Mouse (Mus musculus): ENCODE measurements around the gene Tedc2. TPM values are rescaled to one million over a fixed set of nuclear protein-coding genes. Genes with fewer than 3 reads are reported as not detected.

Gene Tedc2
- total RNA-seq, 2 experiments from 2014 or later = 10.8 to 11.0 TPM

DNA sequence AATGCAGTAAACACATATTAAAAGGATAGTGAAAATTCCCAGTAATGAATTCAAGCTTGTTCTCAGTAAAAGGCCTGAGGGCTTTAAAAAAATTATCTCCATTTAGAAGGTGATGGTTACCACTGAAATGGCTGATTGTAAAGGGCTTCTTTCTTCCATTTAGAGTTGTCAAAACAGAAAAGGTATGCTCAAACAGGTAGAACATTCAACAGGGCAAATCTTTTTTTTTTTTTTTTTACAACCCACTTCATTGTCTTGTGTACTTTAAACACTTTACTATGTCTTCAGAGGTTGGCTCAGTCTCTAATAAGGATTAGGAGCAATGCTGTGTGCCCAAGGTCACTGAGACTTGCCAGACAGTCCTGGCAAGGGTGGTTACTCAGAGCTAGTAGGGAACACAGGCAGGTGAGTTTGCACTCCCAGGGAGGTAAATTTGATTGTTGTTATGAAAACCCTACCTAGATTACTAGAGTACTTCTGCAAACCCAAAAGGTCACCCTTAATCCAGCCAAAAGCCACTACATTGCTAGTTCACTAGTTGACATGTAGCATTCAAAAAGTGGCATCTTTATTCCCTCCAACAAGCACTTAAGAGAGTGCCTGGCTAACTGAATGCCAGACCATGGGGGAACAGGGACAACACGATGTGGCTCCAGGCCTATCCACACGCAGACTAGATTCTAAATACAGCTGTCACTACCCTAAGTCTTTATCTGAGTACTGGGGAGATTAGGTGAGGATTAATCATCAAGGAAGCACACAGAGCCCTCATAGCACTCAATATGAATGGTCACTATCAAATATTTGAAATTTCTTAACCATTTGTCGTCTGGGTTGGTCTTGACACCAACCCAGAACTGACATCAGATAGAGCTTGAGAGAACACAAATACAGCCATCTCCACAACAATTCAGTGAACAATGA, 16.8 kb downstream of the Tedc2 start:
- Histone ChIP-seq H3K4me3 (peak overlapping the region; percentile 84), H3K27ac (no peak overlapping the region)
- no peak for TF ChIP-seq CTCF (IDR thresholded peaks at IDR 0.05)
- DNase-seq (ENCODE audit: extremely low spot score in 1 of 2, low spot score in 2 of 2) = no peak
- intact Hi-C loops (cut with DNase I) = loop anchor here (2.0 kb wide), 1 partner anchor 35 kb away; the partner anchor contains the start of gene Atp6v0c

DNA sequence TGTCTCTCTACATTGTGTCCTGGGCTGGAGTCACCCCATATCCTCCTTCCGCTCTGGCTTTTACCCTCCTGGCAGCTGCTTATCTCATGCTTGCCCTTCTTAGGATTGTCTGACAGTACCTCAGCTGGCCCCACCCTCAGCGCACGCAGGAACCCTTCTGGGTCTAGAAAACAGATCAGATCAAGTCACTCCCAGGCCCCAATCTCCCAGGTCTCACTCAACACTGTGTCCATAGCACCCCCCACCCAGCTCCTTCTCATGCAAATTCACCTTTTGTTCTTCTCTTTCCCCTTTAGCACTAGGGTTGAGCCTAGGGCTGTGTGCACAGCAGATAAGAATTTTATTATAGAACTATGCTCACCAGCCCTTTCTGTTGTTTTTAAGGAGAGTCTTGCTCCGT, 17.6 kb downstream of the Tedc2 start:
- Histone ChIP-seq H3K27ac (no peak overlapping the region), H3K4me3 (no peak overlapping the region; the same call in 1 of the 2 replicates)
- TF ChIP-seq CTCF (IDR thresholded peaks at IDR 0.05) = no peak
- DNase-seq (ENCODE audit: extremely low spot score in 1 of 2, low spot score in 2 of 2) = no peak
- intact Hi-C loops (cut with DNase I) = no loop called here

DNA sequence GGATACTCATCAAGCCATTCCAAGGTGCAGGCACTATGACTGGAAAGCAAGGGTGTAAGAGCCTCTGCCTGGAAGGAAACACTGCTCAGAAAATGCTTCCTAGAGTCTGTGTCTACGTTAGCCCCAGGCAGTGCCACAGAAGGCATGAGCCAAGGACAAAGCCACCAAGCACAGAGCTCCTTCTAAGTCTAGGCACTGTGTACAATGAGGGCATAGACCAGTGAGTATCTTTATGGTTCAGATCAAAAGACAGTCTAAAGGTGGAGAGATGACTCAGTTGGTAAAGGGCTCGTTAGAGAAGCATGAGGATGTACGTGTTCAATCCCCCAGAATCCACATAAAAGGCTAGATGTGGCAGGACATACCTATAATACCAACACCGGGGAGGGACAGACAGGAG, 19.6 kb downstream of the Tedc2 start:
- TF ChIP-seq CTCF (IDR thresholded peaks at IDR 0.05) = no peak
- no peak for DNase-seq (ENCODE audit: extremely low spot score in 1 of 2, low spot score in 2 of 2)
- intact Hi-C loops (cut with DNase I) = no loop called here
- no peak overlapping the region for H3K4me3 ChIP-seq
- peak overlapping the region; percentile 84 for H3K27ac ChIP-seq

DNA sequence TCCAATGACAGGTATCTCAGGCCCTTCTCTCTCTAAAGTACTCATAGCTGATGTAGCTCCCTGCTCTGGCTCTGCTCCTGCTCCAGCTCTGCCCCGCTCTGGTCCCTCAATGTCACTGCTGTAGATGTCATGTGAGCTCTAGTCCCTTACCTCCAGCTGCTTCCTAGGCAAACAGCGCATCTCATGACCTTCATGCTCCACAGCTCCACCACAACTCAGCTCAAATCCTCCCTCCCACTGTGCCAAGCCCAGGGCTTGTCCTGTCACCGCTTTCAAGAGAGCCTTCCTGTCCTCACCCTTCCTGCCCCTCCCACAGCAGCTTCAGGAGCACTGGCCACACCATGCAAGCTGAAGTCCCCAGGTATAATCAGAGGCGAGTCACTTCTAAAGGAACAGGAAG, 20.9 kb downstream of the Tedc2 start:
- no peak for TF ChIP-seq CTCF (IDR thresholded peaks at IDR 0.05)
- intact Hi-C loops (cut with DNase I) = no loop called here
- no peak overlapping the region for H3K4me3 ChIP-seq
- peak overlapping the region; percentile 84 for H3K27ac ChIP-seq
- DNase-seq (ENCODE audit: extremely low spot score in 1 of 2, low spot score in 2 of 2) = no peak

DNA sequence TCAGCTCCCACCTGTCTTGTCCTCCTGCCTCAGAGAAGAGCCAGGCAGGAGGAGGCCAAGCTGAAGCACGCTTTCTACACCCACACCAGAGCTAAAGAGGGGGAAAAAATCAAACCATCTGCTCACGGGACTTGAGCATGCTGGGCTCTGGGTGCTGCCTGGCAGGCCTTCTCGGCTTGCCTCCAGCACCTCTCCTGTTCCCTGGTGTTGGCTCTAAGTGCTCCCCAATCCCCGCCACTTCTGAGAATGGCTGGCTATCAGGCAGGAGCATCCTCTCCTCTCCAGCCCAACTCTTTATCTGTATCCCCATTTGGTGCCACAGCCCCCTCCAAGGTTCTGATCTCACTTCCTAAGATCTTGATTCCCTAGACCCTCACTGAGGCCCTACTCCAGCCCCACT, 21.4 kb downstream of the Tedc2 start:
- intact Hi-C loops (cut with DNase I) = no loop called here
- Histone ChIP-seq H3K4me3 (no peak overlapping the region), H3K27ac (peak overlapping the region; percentile 84)
- DNase-seq (ENCODE audit: extremely low spot score in 1 of 2, low spot score in 2 of 2) = peak; percentile 38 to 67
- TF ChIP-seq CTCF (IDR thresholded peaks at IDR 0.05) = no peak

DNA sequence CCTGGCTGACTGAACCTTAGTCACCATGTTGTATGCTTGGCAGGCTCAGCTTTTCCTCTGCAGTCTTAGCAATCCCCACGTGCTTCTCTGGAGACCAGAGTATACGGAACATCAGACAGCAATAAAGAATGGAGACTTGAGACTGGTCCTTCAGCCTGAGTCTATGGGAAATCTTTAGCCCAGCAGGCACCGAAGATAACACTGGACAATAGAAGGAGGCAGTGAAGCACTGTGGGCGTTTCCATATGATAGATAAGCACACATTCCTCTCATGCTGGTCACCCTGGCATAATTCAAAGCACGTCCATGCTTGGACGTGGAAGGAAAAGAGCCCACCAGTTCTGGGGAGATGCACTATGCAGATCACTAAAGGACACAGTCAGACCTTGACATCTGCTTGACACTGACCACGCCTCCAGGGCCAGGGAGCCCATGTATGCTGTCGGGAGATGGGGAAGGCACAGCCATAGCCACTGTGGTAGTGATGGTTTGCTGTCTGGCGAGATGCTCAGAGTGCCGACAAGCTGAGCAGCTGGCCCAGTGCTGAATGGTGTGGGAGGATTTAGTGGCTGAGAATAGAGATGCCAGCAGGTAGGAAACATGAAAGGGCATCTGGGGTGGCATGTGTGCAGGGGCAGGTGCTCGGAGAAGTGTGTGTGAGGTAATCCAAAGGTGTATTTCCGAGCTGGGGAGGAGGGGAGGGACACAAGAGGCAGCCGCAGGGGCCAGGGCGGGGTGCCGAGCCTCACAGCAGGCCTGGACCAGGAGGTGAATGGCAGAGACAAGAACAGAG, 23.4 kb downstream of the Tedc2 start:
- Histone ChIP-seq H3K4me3 (no peak overlapping the region), H3K27ac (peak overlapping the region; percentile 84; the same call in 1 of the 2 replicates)
- TF ChIP-seq CTCF (IDR thresholded peaks at IDR 0.05) = no peak
- DNase-seq (ENCODE audit: extremely low spot score in 1 of 2, low spot score in 2 of 2) = peak in 1 of 2 experiments; percentile 39
- intact Hi-C loops (cut with DNase I) = no loop called here

DNA sequence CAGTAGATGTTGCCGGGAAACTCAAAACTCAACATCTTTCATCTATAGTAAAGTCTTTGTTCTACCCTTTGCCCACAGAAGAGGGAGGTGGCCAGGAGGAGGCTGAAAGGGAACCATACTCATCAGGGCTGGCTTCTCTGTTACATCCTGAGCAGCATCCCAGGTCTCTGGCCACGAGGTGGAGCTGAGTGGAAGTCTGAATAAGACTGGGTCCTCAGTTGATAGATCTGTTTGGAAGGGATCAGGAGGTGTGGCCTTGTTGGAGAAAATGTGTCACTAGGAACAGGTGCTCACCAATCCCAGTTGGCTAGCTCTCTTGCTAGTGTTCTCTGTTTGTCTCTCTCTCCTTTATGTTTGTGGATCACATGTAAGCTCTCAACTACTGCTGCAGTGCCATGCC, 25.3 kb downstream of the Tedc2 start:
- DNase-seq (ENCODE audit: extremely low spot score in 1 of 2, low spot score in 2 of 2) = no peak
- no peak overlapping the region for H3K27ac ChIP-seq
- no peak for TF ChIP-seq CTCF (IDR thresholded peaks at IDR 0.05)
- intact Hi-C loops (cut with DNase I) = no loop called here
- no peak overlapping the region for H3K4me3 ChIP-seq

DNA sequence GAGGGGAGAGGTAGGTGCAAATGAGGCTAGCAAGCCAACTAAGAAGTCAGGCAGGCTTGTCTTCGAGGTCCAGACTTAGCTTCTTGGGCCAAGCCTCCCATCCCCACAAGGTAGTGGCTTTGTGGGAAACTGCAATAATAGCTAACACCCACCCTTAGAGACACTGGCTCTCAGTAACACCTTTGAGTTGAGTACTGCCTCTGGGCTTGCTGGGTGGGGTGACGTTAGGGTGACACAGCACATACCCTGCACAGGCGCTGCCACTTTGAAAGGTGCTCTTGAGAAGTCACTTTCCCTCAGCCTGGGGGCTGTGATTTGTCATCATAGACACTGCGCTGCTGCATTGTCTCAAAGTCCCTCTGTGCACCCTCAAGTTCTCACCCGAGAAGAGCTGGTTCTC, 26.9 kb downstream of the Tedc2 start:
- Histone ChIP-seq H3K27ac (no peak overlapping the region), H3K4me3 (no peak overlapping the region)
- intact Hi-C loops (cut with DNase I) = no loop called here
- no peak for DNase-seq (ENCODE audit: extremely low spot score in 1 of 2, low spot score in 2 of 2)
- no peak for TF ChIP-seq CTCF (IDR thresholded peaks at IDR 0.05)

DNA sequence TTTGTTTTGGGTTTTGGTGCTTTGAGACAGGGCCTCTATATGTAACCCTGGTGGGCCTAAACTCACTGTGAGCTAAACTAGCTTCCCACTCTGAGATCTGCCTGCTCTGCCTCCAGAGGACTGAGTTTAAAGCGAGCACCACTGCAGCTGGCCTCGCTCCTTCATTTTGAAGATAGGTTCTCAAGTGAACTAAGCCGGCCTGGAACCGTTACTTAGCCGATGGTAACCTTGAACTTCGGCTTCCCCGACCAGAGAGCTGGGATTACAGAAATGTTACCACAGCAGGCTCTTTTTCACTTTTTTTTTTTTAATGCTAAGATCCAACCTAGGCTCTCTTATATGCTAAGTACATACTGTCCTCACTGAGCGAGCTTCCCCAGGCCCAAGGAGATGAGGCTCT, 27.4 kb downstream of the Tedc2 start:
- intact Hi-C loops (cut with DNase I) = no loop called here
- TF ChIP-seq CTCF (IDR thresholded peaks at IDR 0.05) = no peak

DNA sequence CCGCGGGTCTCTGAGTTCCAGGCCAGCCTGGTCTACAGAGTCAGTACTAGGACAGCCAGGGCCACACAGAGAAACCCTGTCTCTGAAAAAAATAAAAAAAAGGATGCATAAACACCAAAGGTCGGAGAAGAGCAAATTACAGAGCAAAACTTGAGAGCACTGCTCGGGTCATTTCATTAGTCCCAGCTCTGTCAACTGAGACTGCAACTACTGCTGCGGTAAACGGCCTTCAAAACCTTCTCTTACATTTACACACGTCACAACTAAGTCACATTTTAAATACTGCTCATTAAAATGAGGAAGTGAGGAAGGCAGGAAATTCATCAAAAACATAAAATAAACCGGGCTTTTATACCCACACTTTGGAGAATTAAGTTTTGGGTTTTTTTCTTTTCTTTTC, 27.8 kb downstream of the Tedc2 start:
- no peak overlapping the region for H3K4me3 ChIP-seq
- intact Hi-C loops (cut with DNase I) = no loop called here
- TF ChIP-seq CTCF (IDR thresholded peaks at IDR 0.05) = no peak

More for the DNA sequence above, 27.4 kb downstream of the Tedc2 start:
- no peak overlapping the region for H3K4me3 ChIP-seq
- H3K27ac ChIP-seq = no peak overlapping the region
- no peak for DNase-seq (ENCODE audit: extremely low spot score in 1 of 2, low spot score in 2 of 2)

DNA sequence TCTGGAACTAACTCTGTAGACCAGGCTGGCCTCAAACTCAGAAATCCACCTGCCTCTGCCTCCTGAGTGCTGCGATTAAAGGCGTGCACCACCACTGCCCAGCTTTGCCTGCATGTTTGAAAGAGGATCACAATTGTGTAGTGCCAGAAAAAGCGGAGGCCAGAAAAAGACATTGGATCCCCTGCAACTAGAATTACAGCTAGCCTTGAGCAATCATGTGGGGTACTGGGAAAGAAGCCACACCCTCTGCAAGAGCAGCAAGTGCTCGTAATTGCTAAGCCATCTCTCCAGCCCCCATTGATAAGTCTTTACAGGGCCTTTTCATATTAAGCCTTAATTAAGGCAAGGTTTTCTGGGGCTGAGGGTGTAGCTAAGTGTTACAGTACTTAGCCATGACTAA, 29.2 kb downstream of the Tedc2 start:
- no peak overlapping the region; the same call in 1 of the 2 replicates for H3K27ac ChIP-seq
- H3K4me3 ChIP-seq = no peak overlapping the region
- intact Hi-C loops (cut with DNase I) = no loop called here
- no peak for TF ChIP-seq CTCF (IDR thresholded peaks at IDR 0.05)
- no peak for DNase-seq (ENCODE audit: extremely low spot score in 1 of 2, low spot score in 2 of 2)

More for the DNA sequence above, 27.8 kb downstream of the Tedc2 start:
- no peak for DNase-seq (ENCODE audit: extremely low spot score in 1 of 2, low spot score in 2 of 2)
- no peak overlapping the region for H3K27ac ChIP-seq

DNA sequence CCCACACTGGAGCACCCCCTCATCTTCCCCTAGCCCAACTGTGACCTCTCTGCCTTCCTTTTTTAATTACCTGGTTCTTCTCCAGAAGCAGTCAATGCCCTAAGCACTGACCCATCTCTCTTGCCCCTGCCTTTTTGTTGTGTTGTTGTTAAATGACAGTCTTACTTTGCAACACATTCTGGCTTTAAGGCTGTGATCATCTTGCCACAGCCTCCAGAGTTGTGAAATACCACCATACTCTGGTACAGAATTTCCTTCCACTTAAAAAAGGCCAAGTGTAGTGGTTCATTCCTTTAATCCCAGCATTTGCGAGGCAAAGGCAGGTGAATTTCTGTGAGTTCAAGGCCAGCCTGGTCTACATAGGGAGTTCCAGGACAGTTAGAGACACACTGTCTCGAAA, 29.7 kb downstream of the Tedc2 start:
- intact Hi-C loops (cut with DNase I) = no loop called here
- no peak overlapping the region for H3K4me3 ChIP-seq
- TF ChIP-seq CTCF (IDR thresholded peaks at IDR 0.05) = no peak
- H3K27ac ChIP-seq = no peak overlapping the region
- DNase-seq (ENCODE audit: extremely low spot score in 1 of 2, low spot score in 2 of 2) = no peak
